10 mouse cellular contexts compared by ENCODE assay signal in genomic region chr2:163914107-163914506, GRCm38 (mm10). TPM values are rescaled to one million over a fixed set of nuclear protein-coding genes. Genes with fewer than 3 reads are reported as not detected.
DNase-seq lines count a peak whose midpoint lies in the region; ATAC-seq lines count a peak whose summit lies in the region.
"Had no signal": no experiment of that assay in that cellular context is flagged by ENCODE, and none has a peak within 500 bp of the region (broad histone marks: within the 10 kb centered on the region; RNA-seq: fewer than 3 reads in every experiment).

No protein-coding gene starts in this region.

- H3K4me3 ChIP-seq in hindbrain, embryonic 15.5 days, result peak overlapping the region; percentile 13
- H3K4me3 ChIP-seq: erythroblast, embryonic 14.5 days had no signal

- H3K27me3 ChIP-seq in hindbrain, embryonic 15.5 days, result peaks cover 3% of the 10 kb centered on the region; the same call in 1 of the 2 replicates

- WGBS in hindbrain, embryonic 15.5 days, result 7% methylated on average over 10 of the region's 10 CpGs

- peak; percentile 57 for DNase-seq in MN1 (ENCODE audit: low spot score)
- DNase-seq in embryo, embryonic 9.5 days (ENCODE audit: extremely low spot score), result peak; percentile 28
- peak; percentile 53 for DNase-seq in mesoderm, embryonic 11.5 days (ENCODE audit: low read depth, low spot score)
- peak; percentile 61 for DNase-seq in testis, postnatal 14 days (ENCODE audit: low spot score)
- no peak for DNase-seq in thymus, postnatal 25 days
- no peak for DNase-seq in Muller cell, postnatal 12 days (ENCODE audit: inconsistent ontology term)

- H3K9ac ChIP-seq in hindbrain, embryonic 15.5 days, result no peak overlapping the region

- peak; percentile 82 for ATAC-seq in hindbrain, embryonic 15.5 days (ENCODE audit: low FRiP score, low read depth)
- ATAC-seq in erythroblast, adult 5-6 weeks (replicated peaks; ENCODE audit: low FRiP score, poor library complexity, severe bottlenecking), result no peak

- H3K27ac ChIP-seq in hindbrain, embryonic 15.5 days (replicated peaks), result peak overlapping the region; percentile 81
- H3K27ac ChIP-seq: macrophage had no signal

- H3K4me2 ChIP-seq in hindbrain, embryonic 15.5 days, result peak overlapping the region; percentile 87

- peaks cover 57% of the 10 kb centered on the region for H3K4me1 ChIP-seq in hindbrain, embryonic 15.5 days (replicated peaks)

- no peaks in the 10 kb centered on the region for H3K36me3 ChIP-seq in hindbrain, embryonic 15.5 days

- no peaks in the 10 kb centered on the region for H3K9me3 ChIP-seq in hindbrain, embryonic 15.5 days

RNA-seq across cellular contexts. Expression of gene Rims4, which starts 4.4 kb away (rescaled TPM):
- polyA plus RNA-seq in hindbrain, embryonic 15.5 days (2015; fragmentation: Nextera tagmentation; extraction: Ambion mirVana), result 18.2 and 21.5 TPM in 2 replicates
- not detected in 2 replicates for total RNA-seq in erythroblast, adult 5-6 weeks (2015; ENCODE audit: low replicate concordance)
- not detected in 2 replicates for total RNA-seq in erythroblast, adult 5-6 weeks (2017; ENCODE audit: low replicate concordance)
- polyA plus RNA-seq: erythroblast, embryonic 14.5 days; macrophage had no signal

Comparison
In these comparisons a context has a peak if more than half of its experiments do, and no peak if none do; other contexts are left out.
1. DNase-seq: peak in MN1 (single experiment), embryo, embryonic 9.5 days (single experiment), mesoderm, embryonic 11.5 days (single experiment) and testis, postnatal 14 days (single experiment); none in thymus, postnatal 25 days (single experiment) and Muller cell, postnatal 12 days (single experiment).